Mouse (Mus musculus): Measurements from ENCODE around the gene Sptbn4. TPM values are rescaled to one million over a fixed set of nuclear protein-coding genes. Genes with fewer than 3 reads are reported as not detected.

Sptbn4 gene
- total RNA-seq, 2 experiments from 2014 or later: 128 to 132 TPM

GRCm38 (mm10) chr7:27397048-27397949 is 50.2 kb downstream of the Sptbn4 start:
- intact Hi-C loops (cut with DNase I): loop anchor here (5.0 kb wide), 1 partner anchor 60 kb away; the partner anchor contains the start of gene Ltbp4

GRCm38 (mm10) chr7:27396184-27397047 is 51.1 kb downstream of the Sptbn4 start:
- DNase-seq (ENCODE audit: low spot score in 2 of 2): peak; percentile 45 to 64
- intact Hi-C loops (cut with DNase I): loop anchor here (5.0 kb wide), 1 partner anchor 59 kb away; the partner anchor contains the start of gene Ltbp4

More at GRCm38 (mm10) chr7:27397048-27397949, 50.2 kb downstream of the Sptbn4 start:
- DNase-seq (ENCODE audit: low spot score in 2 of 2): peak; percentile 71 to 89

- DNase-seq (ENCODE audit: low spot score in 2 of 2): no peak
- intact Hi-C loops (cut with DNase I): loop anchor here (5.0 kb wide), 1 partner anchor 58 kb away; the partner anchor contains the start of gene Ltbp4
Observed at GRCm38 (mm10) chr7:27395521-27396183, 51.8 kb downstream of the Sptbn4 start.

GRCm38 (mm10) chr7:27391416-27391815 is 56.1 kb downstream of the Sptbn4 start:
- DNase-seq (ENCODE audit: low spot score in 2 of 2): no peak
- intact Hi-C loops (cut with DNase I): no loop called here

- DNase-seq (ENCODE audit: low spot score in 2 of 2): no peak
- intact Hi-C loops (cut with DNase I): no loop called here
Observed at GRCm38 (mm10) chr7:27389213-27389612, 58.3 kb downstream of the Sptbn4 start.

- intact Hi-C loops (cut with DNase I): loop anchor here (5.0 kb wide), 1 partner anchor 47 kb away; the partner anchor contains the start of gene Ltbp4
- DNase-seq (ENCODE audit: low spot score in 2 of 2): no peak
Observed at GRCm38 (mm10) chr7:27384731-27385130, 62.8 kb downstream of the Sptbn4 start.

GRCm38 (mm10) chr7:27384134-27384533 is 63.4 kb downstream of the Sptbn4 start:
- intact Hi-C loops (cut with DNase I): loop anchor here (5.0 kb wide), 1 partner anchor 47 kb away; the partner anchor contains the start of gene Ltbp4

GRCm38 (mm10) chr7:27383233-27383632 is 64.3 kb downstream of the Sptbn4 start:
- intact Hi-C loops (cut with DNase I): loop anchor here (5.0 kb wide), 1 partner anchor 46 kb away; the partner anchor contains the start of gene Ltbp4
- no peak for DNase-seq (ENCODE audit: low spot score in 2 of 2)

More at GRCm38 (mm10) chr7:27384134-27384533, 63.4 kb downstream of the Sptbn4 start:
- DNase-seq (ENCODE audit: low spot score in 2 of 2): no peak

GRCm38 (mm10) chr7:27381560-27381959 is 65.9 kb downstream of the Sptbn4 start:
- DNase-seq (ENCODE audit: low spot score in 2 of 2): no peak
- intact Hi-C loops (cut with DNase I): loop anchor here (5.0 kb wide), 1 partner anchor 44 kb away; the partner anchor contains the start of gene Ltbp4

GRCm38 (mm10) chr7:27381009-27381408 is 66.5 kb downstream of the Sptbn4 start:
- DNase-seq (ENCODE audit: low spot score in 2 of 2): no peak
- intact Hi-C loops (cut with DNase I): loop anchor here (5.0 kb wide), 1 partner anchor 44 kb away; the partner anchor contains the start of gene Ltbp4

- intact Hi-C loops (cut with DNase I): loop anchor here (5.0 kb wide), 1 partner anchor 43 kb away; the partner anchor contains the start of gene Ltbp4
Observed at GRCm38 (mm10) chr7:27379836-27380235, 67.7 kb downstream of the Sptbn4 start.

GRCm38 (mm10) chr7:27378431-27378830 is 69.1 kb downstream of the Sptbn4 start:
- peak; percentile 54 to 70 for DNase-seq (ENCODE audit: low spot score in 2 of 2)
- intact Hi-C loops (cut with DNase I): no loop called here

More at GRCm38 (mm10) chr7:27379836-27380235, 67.7 kb downstream of the Sptbn4 start:
- no peak for DNase-seq (ENCODE audit: low spot score in 2 of 2)

GRCm38 (mm10) chr7:27375274-27375673 is 72.2 kb downstream of the Sptbn4 start:
- intact Hi-C loops (cut with DNase I): no loop called here
- DNase-seq (ENCODE audit: low spot score in 2 of 2): peak; percentile 50 to 61

GRCm38 (mm10) chr7:27371715-27372462 is 75.6 kb downstream of the Sptbn4 start:
- DNase-seq (ENCODE audit: low spot score in 2 of 2): no peak
- intact Hi-C loops (cut with DNase I): no loop called here

- intact Hi-C loops (cut with DNase I): no loop called here
- no peak for DNase-seq (ENCODE audit: low spot score in 2 of 2)
Observed at GRCm38 (mm10) chr7:27369111-27369510, 78.4 kb downstream of the Sptbn4 start.

GRCm38 (mm10) chr7:27367976-27368375 is 79.5 kb downstream of the Sptbn4 start:
- intact Hi-C loops (cut with DNase I): no loop called here
- no peak for DNase-seq (ENCODE audit: low spot score in 2 of 2)

GRCm38 (mm10) chr7:27366082-27366844 is 81.2 kb downstream of the Sptbn4 start:
- intact Hi-C loops (cut with DNase I): no loop called here
- DNase-seq (ENCODE audit: low spot score in 2 of 2): peak in 1 of 2 experiments; percentile 36
